Mouse (Mus musculus): ENCODE measurements around the gene Kcng4. TPM values are rescaled to one million over a fixed set of nuclear protein-coding genes. Genes with fewer than 3 reads are reported as not detected.

Gene Kcng4
- polyA plus RNA-seq, 1 experiment from 2014 or later: 0.32 TPM

Other genes starting within 250 kb of the Kcng4 start
- 9.7 and 11.5 TPM in 2 replicates for gene Mlycd, start 240.8 kb downstream of the Kcng4 start, polyA plus RNA-seq (2014; fragmentation: Nextera tagmentation; extraction: Ambion mirVana)
- gene Osgin1, start 201.6 kb downstream of the Kcng4 start, polyA plus RNA-seq (2014; fragmentation: Nextera tagmentation; extraction: Ambion mirVana): 0.27 and 0.76 TPM in 2 replicates
- gene Necab2, start 189.0 kb downstream of the Kcng4 start, polyA plus RNA-seq (2014; fragmentation: Nextera tagmentation; extraction: Ambion mirVana): 11.5 and 11.8 TPM in 2 replicates
- not detected in 2 replicates for gene Slc38a8, start 134.0 kb downstream of the Kcng4 start, polyA plus RNA-seq (2014; fragmentation: Nextera tagmentation; extraction: Ambion mirVana)
- 97.5 and 105 TPM in 2 replicates for gene Mbtps1, start 76.9 kb downstream of the Kcng4 start, polyA plus RNA-seq (2014; fragmentation: Nextera tagmentation; extraction: Ambion mirVana)
- gene Hsdl1, start 60.5 kb downstream of the Kcng4 start, polyA plus RNA-seq (2014; fragmentation: Nextera tagmentation; extraction: Ambion mirVana): 74.4 and 87.6 TPM in 2 replicates
- gene Dnaaf1, start 60.4 kb downstream of the Kcng4 start, polyA plus RNA-seq (2014; fragmentation: Nextera tagmentation; extraction: Ambion mirVana): not detected in 2 replicates
- 11.7 and 14.1 TPM in 2 replicates for gene Taf1c, start 30.5 kb downstream of the Kcng4 start, polyA plus RNA-seq (2014; fragmentation: Nextera tagmentation; extraction: Ambion mirVana)
- 0.12 TPM in 1 of 2 replicates, not detected in the other for gene Adad2, start 22.9 kb downstream of the Kcng4 start, polyA plus RNA-seq (2014; fragmentation: Nextera tagmentation; extraction: Ambion mirVana)
- 1.7 and 1.9 TPM in 2 replicates for gene Wfdc1, start 30.7 kb upstream of the Kcng4 start, polyA plus RNA-seq (2014; fragmentation: Nextera tagmentation; extraction: Ambion mirVana)
- gene Atp2c2, start 64.3 kb upstream of the Kcng4 start, polyA plus RNA-seq (2014; fragmentation: Nextera tagmentation; extraction: Ambion mirVana): 0.61 and 1.0 TPM in 2 replicates
- gene Tldc1, start 142.7 kb upstream of the Kcng4 start, polyA plus RNA-seq (2014; fragmentation: Nextera tagmentation; extraction: Ambion mirVana): 10.3 and 11.1 TPM in 2 replicates
- 574 and 631 TPM in 2 replicates for gene Cotl1, start 204.9 kb upstream of the Kcng4 start, polyA plus RNA-seq (2014; fragmentation: Nextera tagmentation; extraction: Ambion mirVana)
- gene Klhl36, start 226.6 kb upstream of the Kcng4 start, polyA plus RNA-seq (2014; fragmentation: Nextera tagmentation; extraction: Ambion mirVana): 7.8 and 8.9 TPM in 2 replicates

Data from neural tube, embryonic 11.5 days (tissue).